Mouse (Mus musculus): Measurements from ENCODE around the gene Larp4b. TPM values are rescaled to one million over a fixed set of nuclear protein-coding genes. Genes with fewer than 3 reads are reported as not detected.

Larp4b gene
- polyA plus RNA-seq, 1 experiment from 2014 or later: 33.6 TPM

GRCm38 (mm10) chr13:9082128-9082883 lies 11.4 kb upstream of the Larp4b start:
- H3K4me3 ChIP-seq: no peak overlapping the region
- no peaks in the 10 kb centered on the region for H3K9me3 ChIP-seq
- H3K4me2 ChIP-seq (replicated peaks): no peak overlapping the region
- H3K9ac ChIP-seq: no peak overlapping the region
- H3K27ac ChIP-seq: no peak overlapping the region
- ATAC-seq (ENCODE audit: insufficient number of reproducible peaks, insufficient read depth, low FRiP score, low TSS enrichment): no peak
- 76% methylated on average over 14 of the region's 14 CpGs for WGBS
- no peaks in the 10 kb centered on the region for H3K4me1 ChIP-seq
- no peaks in the 10 kb centered on the region for H3K36me3 ChIP-seq
- H3K27me3 ChIP-seq: no peaks in the 10 kb centered on the region

- peak overlapping the region; percentile 97 for H3K9ac ChIP-seq
- no peaks in the 10 kb centered on the region for H3K27me3 ChIP-seq
- WGBS: under 1% methylated on average over 39 of the region's 63 CpGs
- no peaks in the 10 kb centered on the region for H3K36me3 ChIP-seq
- ATAC-seq (ENCODE audit: insufficient number of reproducible peaks, insufficient read depth, low FRiP score, low TSS enrichment): peak; percentile 58
- no peaks in the 10 kb centered on the region for H3K9me3 ChIP-seq
- peak overlapping the region; percentile 82 for H3K4me2 ChIP-seq (replicated peaks)
- H3K4me1 ChIP-seq: peaks cover 21% of the 10 kb centered on the region; the same call in 1 of the 2 replicates
- H3K27ac ChIP-seq: peak overlapping the region; percentile 94
- peak overlapping the region; percentile 100 for H3K4me3 ChIP-seq
These were observed 702 bp downstream of the Larp4b start for GRCm38 (mm10) chr13:9094186-9094980.

GRCm38 (mm10) chr13:9099289-9099688 lies 5.6 kb downstream of the Larp4b start:
- H3K4me3 ChIP-seq: no peak overlapping the region
- no peaks in the 10 kb centered on the region for H3K36me3 ChIP-seq
- H3K4me1 ChIP-seq: peaks cover 21% of the 10 kb centered on the region; the same call in 1 of the 2 replicates
- H3K9me3 ChIP-seq: no peaks in the 10 kb centered on the region
- ATAC-seq (ENCODE audit: insufficient number of reproducible peaks, insufficient read depth, low FRiP score, low TSS enrichment): no peak
- H3K9ac ChIP-seq: no peak overlapping the region
- no peak overlapping the region for H3K4me2 ChIP-seq (replicated peaks)
- H3K27me3 ChIP-seq: no peaks in the 10 kb centered on the region
- no peak overlapping the region for H3K27ac ChIP-seq
- WGBS: 72% methylated on average over 5 of the region's 5 CpGs

GRCm38 (mm10) chr13:9100517-9100916 lies 6.8 kb downstream of the Larp4b start:
- Histone ChIP-seq H3K4me1 (peaks cover 17% of the 10 kb centered on the region; the same call in 1 of the 2 replicates), H3K9ac (no peak overlapping the region), H3K4me2 (replicated peaks) (no peak overlapping the region), H3K27ac (no peak overlapping the region), H3K36me3 (no peaks in the 10 kb centered on the region), H3K4me3 (no peak overlapping the region), H3K9me3 (no peaks in the 10 kb centered on the region), H3K27me3 (no peaks in the 10 kb centered on the region)
- no peak for ATAC-seq (ENCODE audit: insufficient number of reproducible peaks, insufficient read depth, low FRiP score, low TSS enrichment)
- WGBS: 94% methylated on average over 2 of the region's 2 CpGs

- Histone ChIP-seq H3K4me2 (replicated peaks) (no peak overlapping the region), H3K4me1 (no peaks in the 10 kb centered on the region), H3K4me3 (no peak overlapping the region), H3K36me3 (no peaks in the 10 kb centered on the region), H3K9ac (no peak overlapping the region), H3K9me3 (no peaks in the 10 kb centered on the region), H3K27ac (no peak overlapping the region), H3K27me3 (no peaks in the 10 kb centered on the region)
- WGBS: 79% methylated on average over 5 of the region's 5 CpGs
- no peak for ATAC-seq (ENCODE audit: insufficient number of reproducible peaks, insufficient read depth, low FRiP score, low TSS enrichment)
These were observed 12.6 kb downstream of the Larp4b start for GRCm38 (mm10) chr13:9106246-9106645.

GRCm38 (mm10) chr13:9106992-9107858 lies 13.5 kb downstream of the Larp4b start:
- Histone ChIP-seq H3K36me3 (no peaks in the 10 kb centered on the region), H3K9me3 (no peaks in the 10 kb centered on the region), H3K9ac (no peak overlapping the region), H3K4me1 (no peaks in the 10 kb centered on the region), H3K27me3 (no peaks in the 10 kb centered on the region), H3K4me2 (replicated peaks) (no peak overlapping the region), H3K4me3 (no peak overlapping the region), H3K27ac (no peak overlapping the region)
- ATAC-seq (ENCODE audit: insufficient number of reproducible peaks, insufficient read depth, low FRiP score, low TSS enrichment): no peak
- 75% methylated on average over 2 of the region's 2 CpGs for WGBS

- H3K4me1 ChIP-seq: no peaks in the 10 kb centered on the region
- H3K9me3 ChIP-seq: no peaks in the 10 kb centered on the region
- H3K27ac ChIP-seq: no peak overlapping the region
- no peak overlapping the region for H3K4me3 ChIP-seq
- H3K36me3 ChIP-seq: 0 out of 2 replicates have a peak, but pooled peaks cover 4% of the 10 kb centered on the region
- no peaks in the 10 kb centered on the region for H3K27me3 ChIP-seq
- WGBS: 90% methylated on average over 3 of the region's 3 CpGs
- H3K9ac ChIP-seq: no peak overlapping the region
- no peak for ATAC-seq (ENCODE audit: insufficient number of reproducible peaks, insufficient read depth, low FRiP score, low TSS enrichment)
- H3K4me2 ChIP-seq (replicated peaks): no peak overlapping the region
These were observed 20.1 kb downstream of the Larp4b start for GRCm38 (mm10) chr13:9113735-9114134.

- Histone ChIP-seq H3K27me3 (no peaks in the 10 kb centered on the region), H3K27ac (no peak overlapping the region), H3K4me2 (replicated peaks) (no peak overlapping the region), H3K4me1 (no peaks in the 10 kb centered on the region), H3K9ac (no peak overlapping the region), H3K9me3 (no peaks in the 10 kb centered on the region), H3K36me3 (peaks cover 23% of the 10 kb centered on the region), H3K4me3 (no peak overlapping the region)
- ATAC-seq (ENCODE audit: insufficient number of reproducible peaks, insufficient read depth, low FRiP score, low TSS enrichment): no peak
- 87% methylated on average over 10 of the region's 10 CpGs for WGBS
These were observed 27.3 kb downstream of the Larp4b start for GRCm38 (mm10) chr13:9120835-9121542.

- Histone ChIP-seq H3K4me2 (replicated peaks) (no peak overlapping the region), H3K9ac (no peak overlapping the region), H3K27me3 (no peaks in the 10 kb centered on the region), H3K9me3 (no peaks in the 10 kb centered on the region), H3K27ac (no peak overlapping the region), H3K4me1 (no peaks in the 10 kb centered on the region), H3K4me3 (no peak overlapping the region), H3K36me3 (peaks cover 28% of the 10 kb centered on the region)
- no peak for ATAC-seq (ENCODE audit: insufficient number of reproducible peaks, insufficient read depth, low FRiP score, low TSS enrichment)
- 88% methylated on average over 4 of the region's 4 CpGs for WGBS
These were observed 28.4 kb downstream of the Larp4b start for GRCm38 (mm10) chr13:9122045-9122444.

- H3K27ac ChIP-seq: no peak overlapping the region
- no peaks in the 10 kb centered on the region for H3K27me3 ChIP-seq
- no peak overlapping the region for H3K4me2 ChIP-seq (replicated peaks)
- H3K9me3 ChIP-seq: no peaks in the 10 kb centered on the region
- peaks cover 46% of the 10 kb centered on the region for H3K36me3 ChIP-seq
- no peaks in the 10 kb centered on the region for H3K4me1 ChIP-seq
- no peak overlapping the region for H3K9ac ChIP-seq
- no peak for ATAC-seq (ENCODE audit: insufficient number of reproducible peaks, insufficient read depth, low FRiP score, low TSS enrichment)
- no peak overlapping the region for H3K4me3 ChIP-seq
- whole genome bisulfite sequencing: 95% methylated on average over 7 of the region's 7 CpGs
These were observed 31.5 kb downstream of the Larp4b start for GRCm38 (mm10) chr13:9125193-9125592.

GRCm38 (mm10) chr13:9127715-9128114 lies 34.0 kb downstream of the Larp4b start:
- Histone ChIP-seq H3K4me1 (no peaks in the 10 kb centered on the region), H3K4me2 (replicated peaks) (no peak overlapping the region), H3K9me3 (no peaks in the 10 kb centered on the region), H3K36me3 (peaks cover 52% of the 10 kb centered on the region), H3K27ac (no peak overlapping the region), H3K4me3 (no peak overlapping the region), H3K27me3 (no peaks in the 10 kb centered on the region), H3K9ac (no peak overlapping the region)
- ATAC-seq (ENCODE audit: insufficient number of reproducible peaks, insufficient read depth, low FRiP score, low TSS enrichment): no peak
- WGBS: 83% methylated on average over 4 of the region's 4 CpGs

Data from embryonic facial prominence, embryonic 12.5 days (tissue).